Mouse (Mus musculus) B cell, adult 2 months (primary cell): ENCODE measurements around the gene Rmnd5a.

ENCODE experiments used
- DNase-seq, 2 experiments: peaks; one replicate each; pipeline ENCODE4 v3.0.0; 2022

Gene Rmnd5a

DNA sequence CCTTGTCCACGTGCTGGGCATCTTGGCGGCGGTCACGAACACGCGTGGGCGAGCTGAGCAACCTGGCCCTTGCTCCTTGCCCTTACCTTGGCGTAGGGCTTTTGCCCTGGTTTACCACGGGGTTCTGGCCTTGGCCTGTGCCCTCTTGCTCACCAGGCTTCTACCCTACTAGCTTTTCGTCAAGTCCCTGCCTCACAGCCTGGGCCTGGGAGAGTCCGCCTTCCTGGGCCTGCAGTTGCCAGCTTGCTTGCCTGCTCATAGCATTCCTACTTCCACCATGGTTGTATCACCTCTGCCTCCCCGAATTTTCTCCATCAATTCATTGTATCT lies 779 bp upstream of the Rmnd5a start:
- DNase-seq, result no peak

DNA sequence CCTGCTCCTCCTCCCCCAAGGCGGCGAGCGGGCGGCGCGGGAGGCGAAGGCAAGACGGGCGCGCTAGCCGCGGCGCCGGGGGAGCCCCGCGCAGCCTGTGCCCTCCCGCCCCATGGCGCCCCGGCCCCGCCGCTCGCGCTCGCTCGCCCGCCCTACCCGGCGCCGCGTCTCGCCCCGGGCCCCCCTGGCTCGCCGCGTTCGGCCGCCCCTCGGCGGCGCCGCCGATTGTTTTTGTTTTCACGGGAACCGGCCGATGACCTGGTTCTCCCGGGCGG lies 283 bp downstream of the Rmnd5a start:
- DNase-seq, result no peak

- peak; percentile 62 to 70 for DNase-seq
Observed at GRCm38 (mm10) chr6:71439506-71440216, 776 bp downstream of the Rmnd5a start.

- DNase-seq, result no peak
Observed at GRCm38 (mm10) chr6:71438070-71438469, 2.4 kb downstream of the Rmnd5a start.

GRCm38 (mm10) chr6:71427996-71428725 lies 12.3 kb downstream of the Rmnd5a start:
- no peak for DNase-seq

DNA sequence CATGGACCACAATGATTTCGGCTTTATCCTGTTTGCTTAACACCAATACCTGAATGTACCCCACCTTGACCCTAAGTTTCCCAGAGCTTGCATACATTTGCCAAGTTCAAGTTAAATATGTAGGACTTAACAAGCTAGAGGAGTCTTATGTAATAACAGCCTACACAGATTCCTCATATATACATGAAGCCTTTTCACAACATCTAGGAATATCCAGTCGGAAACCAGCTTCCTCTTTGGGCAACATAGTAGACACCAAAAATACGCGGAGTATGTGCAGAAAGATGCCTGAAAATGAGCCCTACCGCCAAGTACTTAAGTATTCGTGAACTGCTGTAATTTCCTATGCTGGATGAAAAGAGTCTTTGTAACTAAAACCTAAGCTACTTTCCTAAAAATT lies 14.8 kb downstream of the Rmnd5a start:
- no peak for DNase-seq

GRCm38 (mm10) chr6:71423116-71423515 lies 17.3 kb downstream of the Rmnd5a start:
- DNase-seq, result peak; percentile 29 to 45

DNA sequence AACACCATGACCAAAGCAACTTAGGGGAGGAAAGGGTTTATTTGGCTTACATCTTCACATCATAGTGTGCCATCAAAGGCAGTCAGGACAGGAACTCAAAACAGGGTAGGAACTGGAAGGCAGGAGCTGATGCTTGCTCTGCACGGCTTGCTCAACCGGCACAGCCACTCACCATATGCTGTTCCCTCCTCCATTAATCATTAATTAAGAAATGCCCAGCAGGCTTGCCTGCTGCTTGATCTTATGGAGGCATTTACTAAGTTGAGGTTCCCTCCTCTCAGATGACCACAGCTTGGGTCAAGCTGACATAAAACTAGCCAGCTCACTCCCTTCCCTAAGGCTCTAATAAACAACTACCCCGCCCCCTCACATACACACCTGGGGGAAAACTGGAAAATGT lies 18.3 kb downstream of the Rmnd5a start:
- no peak for DNase-seq

- no peak for DNase-seq
Observed at GRCm38 (mm10) chr6:71420848-71421247, 19.6 kb downstream of the Rmnd5a start.

- DNase-seq, result no peak
Observed at GRCm38 (mm10) chr6:71418874-71419273, 21.6 kb downstream of the Rmnd5a start.

DNA sequence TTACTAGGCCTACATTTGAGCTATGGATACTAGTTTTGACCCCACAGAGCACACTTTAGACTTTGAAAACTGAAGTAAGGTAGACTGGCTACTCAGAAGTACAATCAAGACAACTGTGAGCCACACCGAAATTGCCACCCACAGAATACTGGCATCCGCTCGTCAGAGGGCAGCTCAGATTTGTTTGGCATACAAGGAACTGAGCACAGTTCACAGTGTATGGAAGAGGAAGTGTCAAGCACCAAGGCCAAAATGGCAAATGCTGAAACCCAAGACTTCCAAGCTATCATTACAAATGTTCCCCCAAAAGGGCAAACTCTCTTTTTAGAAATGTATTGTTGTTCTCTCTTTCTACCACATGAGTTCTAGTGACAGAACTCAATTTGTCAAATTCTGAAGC lies 25.0 kb downstream of the Rmnd5a start:
- no peak for DNase-seq

- DNase-seq, result no peak
Observed at GRCm38 (mm10) chr6:71414624-71415023, 25.8 kb downstream of the Rmnd5a start.

DNA sequence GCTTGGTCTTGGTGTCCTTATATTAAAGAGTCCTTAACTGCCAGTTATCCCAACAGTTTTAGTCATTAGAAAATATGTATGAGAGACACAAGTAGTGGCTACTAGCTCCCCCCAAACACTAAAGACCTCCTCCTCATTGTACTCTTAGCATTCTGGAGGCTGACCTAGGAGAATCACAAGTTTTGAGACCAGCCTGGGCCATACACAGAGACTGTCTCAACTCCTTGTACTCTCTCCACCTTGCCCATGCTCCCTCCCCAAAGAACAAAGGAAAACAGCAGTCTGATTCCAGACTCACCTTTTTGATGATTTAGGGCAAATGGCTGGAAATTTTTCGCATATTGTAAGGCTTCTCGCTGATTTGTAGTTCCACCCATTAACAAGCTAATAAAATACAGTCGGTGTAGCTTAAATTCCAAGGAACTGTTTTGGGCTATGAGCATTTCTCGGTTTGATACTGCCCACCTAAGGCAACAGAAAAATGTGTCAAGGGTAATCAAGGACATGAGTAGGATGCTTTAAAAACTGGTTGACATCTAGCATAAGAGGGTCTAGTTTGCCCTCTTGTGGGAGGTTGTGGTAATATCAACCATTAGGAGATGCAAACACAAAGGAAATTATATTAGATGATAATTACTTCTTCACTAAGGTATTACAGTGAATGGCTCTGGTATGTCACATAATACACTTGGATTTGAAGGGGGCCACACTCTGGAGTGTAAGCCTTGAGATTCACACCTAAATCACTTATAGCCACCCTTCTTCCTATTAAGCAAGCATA lies 41.4 kb downstream of the Rmnd5a start:
- peak; percentile 25 to 39 for DNase-seq

DNA sequence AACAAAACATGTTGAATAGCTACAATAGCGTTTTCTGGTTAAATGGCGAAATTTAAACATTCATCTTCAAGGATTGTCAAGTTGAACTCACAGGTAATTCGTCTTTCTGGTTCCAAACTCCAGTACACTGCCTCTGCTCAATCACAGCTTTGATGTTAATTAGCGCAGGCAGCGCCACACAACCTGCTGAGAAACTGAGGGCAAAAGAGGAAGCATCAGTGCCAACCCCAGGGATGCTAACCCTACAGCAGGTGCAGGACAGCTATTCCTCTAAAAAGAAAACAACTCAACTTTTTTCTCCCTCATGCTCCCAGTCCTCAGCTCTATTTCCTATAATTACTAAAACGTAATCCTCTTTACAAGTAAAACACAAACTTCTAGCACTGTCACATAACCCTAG lies 43.7 kb downstream of the Rmnd5a start:
- no peak for DNase-seq

DNA sequence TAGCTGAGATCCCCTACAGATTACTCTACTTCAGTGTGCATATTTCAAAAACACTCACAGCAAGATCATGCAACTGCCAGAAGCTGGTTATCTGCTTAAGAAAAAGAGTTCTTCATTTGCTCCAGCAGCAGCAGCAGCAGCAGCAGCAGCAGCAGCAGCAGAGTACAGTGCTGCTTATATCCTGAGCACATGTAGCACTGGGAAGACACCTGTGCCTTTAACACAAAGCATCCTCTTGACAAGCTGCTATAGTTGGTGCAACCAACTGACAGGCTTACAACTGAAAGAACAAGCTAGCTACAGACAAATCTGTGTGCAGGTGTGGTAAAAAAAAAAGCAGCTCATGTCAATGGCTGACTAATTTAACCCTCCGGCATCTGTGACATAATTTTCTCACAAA lies 44.4 kb downstream of the Rmnd5a start:
- DNase-seq, result no peak

GRCm38 (mm10) chr6:71390496-71390895 lies 49.9 kb downstream of the Rmnd5a start:
- DNase-seq, result no peak

GRCm38 (mm10) chr6:71381654-71382053 lies 58.8 kb downstream of the Rmnd5a start:
- DNase-seq, result no peak

GRCm38 (mm10) chr6:71376711-71377110 lies 63.7 kb downstream of the Rmnd5a start:
- no peak for DNase-seq

GRCm38 (mm10) chr6:71374921-71375320 lies 65.5 kb downstream of the Rmnd5a start:
- DNase-seq, result no peak

- DNase-seq, result no peak
Observed at GRCm38 (mm10) chr6:71374311-71374829, 66.1 kb downstream of the Rmnd5a start.

DNA sequence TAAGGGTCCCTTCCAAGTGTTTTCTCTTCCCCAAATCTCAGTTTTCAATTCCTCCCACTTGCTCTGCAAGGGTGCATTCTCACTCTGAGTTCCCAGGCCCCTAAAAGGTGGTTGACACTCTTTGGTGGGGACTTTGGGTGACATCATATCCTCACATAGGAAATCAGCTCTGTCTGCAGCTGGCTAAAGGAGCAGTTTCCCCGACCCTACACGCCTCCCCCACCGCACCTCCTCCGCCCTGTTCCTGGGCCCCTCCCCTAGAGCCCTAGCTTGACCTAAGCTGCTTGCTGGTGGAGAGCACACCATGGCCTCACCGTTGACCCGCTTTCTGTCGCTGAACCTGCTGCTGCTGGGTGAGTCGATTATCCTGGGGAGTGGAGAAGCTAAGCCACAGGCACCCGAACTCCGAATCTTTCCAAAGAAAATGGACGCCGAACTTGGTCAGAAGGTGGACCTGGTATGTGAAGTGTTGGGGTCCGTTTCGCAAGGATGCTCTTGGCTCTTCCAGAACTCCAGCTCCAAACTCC lies 67.1 kb downstream of the Rmnd5a start, which contains the start of gene Cd8a:
Gene Cd8a, plus strand, starts transcription at position 179 of the 527 bp plus-strand sequence.
- no peak for DNase-seq

GRCm38 (mm10) chr6:71372041-71372720 lies 68.3 kb downstream of the Rmnd5a start:
- no peak for DNase-seq

GRCm38 (mm10) chr6:71371085-71371605 lies 69.3 kb downstream of the Rmnd5a start:
- no peak for DNase-seq
